Mouse (Mus musculus): ENCODE data around the gene Zfp473.
"Not testable (repeated sequence)": the region's sequence is repeated elsewhere in the genome, so short reads cannot be mapped to it uniquely, and the experiment has no call there.

Gene Zfp473

DNA sequence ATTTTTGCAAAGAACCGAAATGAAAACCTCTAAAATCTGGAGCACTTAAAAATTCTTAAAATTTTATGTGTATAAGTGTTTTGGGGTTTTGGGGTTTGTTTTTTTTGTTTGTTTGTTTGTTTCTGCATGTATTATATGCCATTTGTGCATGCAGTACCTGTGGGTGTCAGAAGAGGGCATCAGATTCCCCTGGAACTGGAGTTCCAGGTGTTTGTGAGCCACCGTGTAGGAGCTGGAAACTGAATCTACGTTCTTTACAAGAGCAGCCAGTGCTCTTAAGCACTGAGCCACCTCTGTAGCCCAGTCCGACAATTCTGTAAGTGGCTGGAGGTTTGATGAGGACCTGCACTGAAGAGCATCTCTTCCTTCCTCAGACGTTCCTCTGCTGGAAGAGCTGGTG is 41.0 kb downstream of the Zfp473 start:
- DNase-seq (ENCODE audit: low spot score) = no peak

DNA sequence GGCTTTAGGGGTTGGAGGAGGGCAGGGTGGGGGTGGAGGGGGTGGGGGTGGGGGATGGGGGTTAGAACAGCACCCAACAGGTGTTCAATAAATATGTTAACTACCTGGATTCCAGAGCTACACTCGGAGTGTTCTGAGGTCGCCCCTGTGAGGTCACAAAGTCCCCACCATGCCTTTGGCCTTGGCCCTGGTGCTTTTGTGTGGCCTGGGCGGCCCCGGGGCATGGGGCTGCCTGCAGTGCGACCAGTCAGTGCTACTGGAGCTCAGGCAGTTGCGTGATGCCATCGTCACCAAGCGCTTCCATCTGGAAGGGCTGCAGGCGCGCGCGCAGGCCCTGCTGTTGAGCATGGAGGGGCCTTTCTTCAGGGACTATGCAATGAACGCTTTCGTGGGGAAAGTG is 42.3 kb downstream of the Zfp473 start, which contains the start of gene Izumo2:
Gene Izumo2, plus strand, starts transcription at position 169 of the 400 bp plus-strand sequence.
- no peak for DNase-seq (ENCODE audit: low spot score)

DNA sequence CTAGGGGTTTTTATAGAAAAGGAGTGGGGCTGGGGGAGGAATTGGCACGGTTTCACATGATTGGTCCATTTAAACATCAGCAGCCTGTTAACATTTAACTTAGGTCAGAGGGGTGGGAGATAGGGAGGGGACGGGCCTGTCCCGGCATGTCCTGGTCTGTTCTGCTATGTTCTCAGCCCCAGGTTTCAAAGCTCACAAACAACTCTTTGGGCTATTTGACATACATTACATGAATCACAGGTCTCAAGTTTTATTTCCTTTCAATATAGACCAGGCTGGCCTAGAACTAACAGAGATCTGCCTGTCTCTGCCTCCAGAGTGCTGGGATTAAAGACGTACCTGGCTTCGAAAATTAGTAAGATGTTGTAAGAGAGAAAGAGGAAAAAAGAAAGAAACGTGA is 42.8 kb downstream of the Zfp473 start:
- DNase-seq (ENCODE audit: low spot score) = not testable (repeated sequence)

DNA sequence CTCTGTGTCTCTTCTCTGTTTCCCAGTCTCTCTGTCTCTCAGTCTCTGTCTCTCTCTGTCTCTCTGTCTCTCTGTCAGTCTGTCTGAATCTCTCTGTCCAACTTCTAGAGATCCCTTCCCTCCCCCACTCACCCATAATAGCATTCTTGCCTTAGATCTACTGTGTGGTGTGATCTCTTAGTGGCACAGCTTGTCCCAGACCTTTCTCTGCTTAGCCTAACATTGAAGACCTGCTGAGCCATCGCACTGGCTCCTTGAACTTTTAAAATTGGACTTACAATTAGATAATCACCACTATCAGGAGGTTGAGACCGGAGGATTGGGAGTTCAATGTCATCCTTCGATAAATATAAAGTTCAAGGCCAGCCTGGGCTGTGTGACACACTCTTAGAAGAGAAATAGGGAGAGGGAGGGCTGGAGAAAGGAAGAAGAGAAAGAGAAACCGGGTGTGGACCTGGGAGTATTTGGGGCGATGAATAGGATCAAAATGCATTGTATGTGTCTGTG is 43.6 kb downstream of the Zfp473 start:
- no peak for DNase-seq (ENCODE audit: low spot score)

- DNase-seq (ENCODE audit: low spot score) = no peak
Observed at GRCm38 (mm10) chr7:44706322-44706721, 44.5 kb downstream of the Zfp473 start.

DNA sequence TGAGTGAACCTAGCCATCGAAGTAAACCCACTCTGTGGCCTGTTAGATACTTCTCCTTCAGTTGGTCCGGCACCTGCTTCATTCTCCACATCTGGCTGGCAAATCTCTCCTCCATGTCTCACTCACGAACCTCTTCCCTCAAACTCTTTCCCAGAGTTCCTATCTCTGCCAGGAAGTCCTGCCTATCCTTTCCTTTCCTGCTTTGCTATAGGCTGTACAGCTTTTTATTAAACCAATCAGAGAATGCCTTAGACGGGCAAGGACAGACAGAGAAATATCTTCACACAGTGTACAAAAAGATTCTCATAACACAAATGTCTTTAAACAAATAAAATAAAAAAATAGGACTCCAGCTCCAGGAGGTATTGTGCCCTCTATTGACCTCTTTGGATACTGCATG is 45.8 kb downstream of the Zfp473 start:
- no peak for DNase-seq (ENCODE audit: low spot score)

DNA sequence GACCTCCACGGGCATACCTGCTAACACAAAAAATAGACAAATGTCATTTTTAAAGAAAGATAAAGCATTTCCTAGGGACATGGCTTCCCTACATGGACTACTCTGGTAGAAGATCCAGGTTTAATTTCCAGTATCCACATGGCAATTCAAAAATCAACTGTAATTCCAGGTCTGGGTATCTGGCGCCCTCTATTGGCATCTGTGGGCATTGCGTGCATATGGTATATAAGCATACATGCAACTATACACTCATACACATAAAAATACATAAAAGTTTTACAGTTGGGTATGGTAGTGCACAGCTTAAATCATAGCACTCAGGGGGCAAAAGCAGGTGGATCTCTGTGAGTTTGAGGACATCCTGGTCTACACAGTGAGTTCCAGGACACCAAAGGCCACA is 46.5 kb downstream of the Zfp473 start:
- peak; percentile 46 for DNase-seq (ENCODE audit: low spot score)

DNA sequence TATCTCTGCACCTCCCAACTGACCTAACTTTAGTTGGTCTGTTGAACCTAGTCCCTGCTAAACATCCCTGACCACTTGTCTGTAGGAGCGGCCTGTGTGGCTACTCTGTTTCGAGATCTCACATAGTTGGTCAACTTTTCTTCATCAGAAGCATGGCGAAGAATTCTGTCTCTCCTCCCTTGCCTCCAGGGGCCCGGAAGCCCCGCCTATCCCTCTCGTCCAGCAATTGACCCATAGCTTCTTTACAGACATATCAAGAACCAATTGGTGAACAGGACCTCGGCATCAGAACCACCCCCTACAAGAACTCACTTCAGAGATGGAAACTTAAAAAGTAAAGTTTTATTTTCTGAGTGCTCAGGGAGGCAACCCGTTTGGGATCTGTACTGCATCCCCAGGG is 47.9 kb downstream of the Zfp473 start:
- no peak for DNase-seq (ENCODE audit: low spot score)

DNA sequence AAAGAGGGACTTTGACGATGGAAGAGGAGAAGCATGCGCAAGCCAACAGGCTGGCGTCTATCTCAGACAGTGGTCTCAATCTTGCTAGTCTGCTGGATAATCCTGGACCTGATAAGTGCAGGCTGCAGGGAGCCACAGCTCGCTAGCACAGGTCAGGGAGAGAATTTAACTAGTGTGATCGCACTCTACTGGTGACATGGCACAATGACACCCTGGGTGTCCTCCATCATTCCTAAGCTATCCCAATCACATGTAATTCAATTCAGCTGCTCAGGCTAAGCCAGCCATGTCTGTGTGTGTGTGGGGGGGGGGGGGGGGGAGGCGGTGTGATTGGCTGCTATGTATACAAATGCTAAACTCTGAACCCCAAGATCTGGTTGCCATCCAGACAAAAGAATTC is 48.9 kb downstream of the Zfp473 start:
- DNase-seq (ENCODE audit: low spot score) = peak; percentile 73

DNA sequence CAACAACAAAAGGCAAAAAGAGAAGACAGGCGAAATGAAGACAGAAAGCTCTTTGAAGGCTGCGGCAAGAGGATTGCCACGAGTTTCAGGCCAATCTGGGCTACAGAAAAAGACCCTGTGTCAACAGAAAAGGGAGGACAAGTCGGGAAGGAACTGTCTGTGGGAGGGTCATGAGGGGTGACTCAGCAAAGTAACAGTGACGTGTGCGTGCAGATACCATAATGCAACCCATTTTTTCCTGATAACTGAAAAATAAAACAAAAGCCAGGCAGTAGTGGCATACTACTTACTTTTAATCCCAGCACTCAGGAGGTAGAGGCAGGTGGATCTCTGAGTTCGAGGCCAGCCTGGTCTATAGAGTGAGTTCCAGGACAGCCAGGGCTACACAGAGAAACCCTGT is 52.9 kb downstream of the Zfp473 start:
- no peak for DNase-seq (ENCODE audit: low spot score)

DNA sequence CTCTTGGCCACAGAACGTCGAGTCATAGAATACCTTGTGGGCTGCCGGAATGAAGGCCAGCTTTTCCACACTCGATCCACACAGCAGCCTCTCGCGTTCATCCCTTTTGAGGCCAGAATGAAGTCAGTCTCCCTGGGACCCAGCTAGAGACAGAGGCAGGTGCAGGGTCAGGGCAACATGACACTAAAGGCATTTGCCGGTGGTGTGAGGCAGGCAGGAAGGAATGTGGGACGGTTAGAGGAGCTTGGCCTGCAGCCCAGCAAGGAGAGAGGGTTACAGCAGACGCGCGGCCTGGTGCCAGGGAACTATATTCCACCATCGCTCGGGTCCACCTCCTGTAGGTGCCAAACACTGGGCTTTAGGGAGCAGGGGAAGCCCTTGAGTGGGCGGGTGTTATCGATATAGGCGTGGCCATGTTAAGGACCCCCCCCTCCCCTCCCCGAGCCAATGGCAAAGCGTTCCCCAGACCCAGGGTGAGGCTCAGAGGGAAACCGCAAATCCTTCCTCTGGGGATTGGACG is 53.6 kb downstream of the Zfp473 start:
- DNase-seq (ENCODE audit: low spot score) = no peak

DNA sequence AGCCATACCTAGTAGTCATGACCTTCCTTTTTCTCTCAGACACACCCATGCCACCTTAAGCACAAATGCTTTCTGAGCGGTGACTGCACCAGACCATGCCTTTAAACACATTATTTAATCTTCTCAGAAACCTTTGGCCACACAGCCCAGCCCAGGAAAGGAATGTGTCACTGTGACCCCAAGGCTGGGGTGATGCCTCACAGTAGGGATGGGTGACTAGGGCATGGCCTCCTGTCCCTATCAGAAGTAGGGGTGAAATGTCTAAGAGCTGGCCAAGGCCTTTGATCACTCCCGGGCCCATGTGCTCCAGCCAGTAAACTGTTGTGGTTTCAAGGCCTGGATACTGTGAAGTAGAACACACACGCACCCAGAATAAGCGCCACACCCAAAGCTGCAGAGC is 55.6 kb downstream of the Zfp473 start:
- DNase-seq (ENCODE audit: low spot score) = no peak

- DNase-seq (ENCODE audit: low spot score) = no peak
Observed at GRCm38 (mm10) chr7:44693427-44694175, 57.2 kb downstream of the Zfp473 start.

DNA sequence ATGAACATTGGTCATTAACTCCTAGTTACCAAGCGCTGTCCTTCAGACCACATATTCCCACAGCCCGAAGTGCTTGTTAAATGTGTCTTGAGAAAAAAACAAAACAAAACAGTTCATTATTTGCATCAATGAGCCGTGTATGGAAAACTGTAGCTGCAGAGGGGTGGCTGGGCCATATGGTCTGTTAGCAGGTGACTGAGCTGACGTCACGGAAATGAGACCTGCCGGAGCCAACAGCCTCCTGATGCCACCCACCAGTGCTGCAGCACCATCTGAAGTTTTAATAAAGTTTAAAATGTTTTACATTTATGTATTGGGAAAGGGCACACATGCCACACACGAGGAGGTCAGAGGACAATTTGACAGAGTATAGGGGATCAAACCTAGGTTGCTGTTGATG is 61.5 kb downstream of the Zfp473 start:
- DNase-seq (ENCODE audit: low spot score) = no peak

- no peak for DNase-seq (ENCODE audit: low spot score)
Observed at GRCm38 (mm10) chr7:44688890-44689289, 62.0 kb downstream of the Zfp473 start.

- no peak for DNase-seq (ENCODE audit: low spot score)
Observed at GRCm38 (mm10) chr7:44685531-44686402, 65.1 kb downstream of the Zfp473 start.

DNA sequence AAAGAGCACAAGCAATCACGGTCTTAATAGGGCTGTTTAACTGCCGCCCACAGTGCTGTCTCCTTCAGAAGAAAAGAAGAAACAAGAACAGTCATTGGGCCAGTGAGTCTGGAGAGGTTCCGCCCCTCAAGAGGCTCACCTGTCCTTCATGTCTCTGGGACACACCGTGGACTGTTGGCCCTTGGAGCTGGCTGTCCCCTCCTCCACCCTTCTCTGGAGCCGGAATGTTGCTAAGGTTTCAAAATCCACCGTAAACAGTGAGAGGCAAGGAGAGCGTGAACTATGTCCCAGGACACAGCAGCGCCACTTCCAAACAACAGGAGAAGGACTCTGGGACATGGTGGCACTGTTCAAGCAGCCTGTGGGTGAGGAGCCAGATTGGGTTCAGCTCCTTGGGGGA is 67.2 kb downstream of the Zfp473 start:
- DNase-seq (ENCODE audit: low spot score) = no peak
